Mouse (Mus musculus): ENCODE measurements around the gene Hivep3.

The Hivep3 gene

GRCm38 (mm10) chr4:119761459-119762121 lies 28.0 kb downstream of the Hivep3 start:
- DNase-seq (ENCODE audit: low spot score in 2 of 2) = no peak

DNA sequence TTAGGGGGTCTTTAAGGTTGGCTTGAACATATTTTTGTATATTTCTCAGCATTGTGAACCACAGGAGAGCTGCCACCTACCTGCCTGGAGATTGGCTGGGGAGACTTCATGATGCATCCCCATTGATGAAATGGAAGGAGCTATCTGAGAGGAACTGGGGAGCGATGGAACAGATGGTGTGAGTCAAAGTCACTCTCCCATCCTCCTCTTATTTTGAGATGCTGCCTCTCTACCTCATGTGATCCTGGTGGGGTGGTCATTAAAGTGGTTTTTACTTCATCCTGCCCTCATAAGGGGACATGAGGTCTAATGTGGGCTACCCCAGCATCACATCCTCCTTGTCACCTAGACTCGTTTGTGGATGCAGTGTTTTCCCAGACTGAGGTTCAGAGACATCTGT lies 28.6 kb downstream of the Hivep3 start:
- DNase-seq (ENCODE audit: low spot score in 2 of 2) = no peak

DNA sequence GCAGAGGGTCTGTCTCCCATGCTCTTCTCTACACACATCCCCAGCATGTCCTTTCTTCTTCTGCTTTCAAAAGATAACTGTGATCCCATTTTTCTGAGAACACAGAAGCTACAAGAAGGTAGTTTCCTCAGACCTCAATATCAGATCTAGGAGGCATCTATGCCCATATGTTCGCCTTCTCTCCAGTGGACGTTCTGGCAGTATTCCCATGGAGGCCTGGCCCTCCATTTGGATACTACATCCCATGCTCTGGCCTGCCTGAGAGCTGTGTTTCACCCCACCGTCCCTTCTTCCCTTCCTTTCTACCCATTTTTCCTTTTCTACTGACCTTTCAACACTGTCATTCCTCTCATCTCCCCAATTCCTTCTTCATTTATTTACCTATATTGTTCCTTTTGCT lies 34.5 kb downstream of the Hivep3 start:
- no peak for DNase-seq (ENCODE audit: low spot score in 2 of 2)

- no peak for DNase-seq (ENCODE audit: low spot score in 2 of 2)
These were observed 42.3 kb downstream of the Hivep3 start for GRCm38 (mm10) chr4:119775913-119776312.

GRCm38 (mm10) chr4:119777146-119777545 lies 43.6 kb downstream of the Hivep3 start:
- DNase-seq (ENCODE audit: low spot score in 2 of 2) = no peak

- DNase-seq (ENCODE audit: low spot score in 2 of 2) = no peak
These were observed 46.2 kb downstream of the Hivep3 start for GRCm38 (mm10) chr4:119779561-119780400.

- DNase-seq (ENCODE audit: low spot score in 2 of 2) = no peak
These were observed 47.3 kb downstream of the Hivep3 start for GRCm38 (mm10) chr4:119780881-119781280.

DNA sequence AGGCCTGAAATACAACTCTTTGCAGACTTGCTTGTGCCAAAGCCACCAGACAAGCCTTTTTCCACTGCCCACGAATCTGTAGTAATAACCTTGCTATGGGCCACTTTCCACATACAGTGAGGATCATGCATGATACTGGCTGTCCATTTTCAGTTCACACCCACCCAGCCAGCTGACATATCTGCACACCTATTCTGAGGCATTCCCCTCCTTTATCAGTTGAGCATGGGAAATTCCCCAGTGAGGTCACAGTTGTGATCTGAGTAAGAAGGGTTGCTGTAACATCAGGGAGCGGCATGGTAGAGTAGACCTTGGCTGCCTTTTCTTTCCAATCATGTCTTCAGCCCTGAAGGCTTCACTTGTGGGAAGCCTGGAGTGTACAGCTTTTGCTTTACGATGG lies 51.4 kb downstream of the Hivep3 start:
- no peak for DNase-seq (ENCODE audit: low spot score in 2 of 2)

DNA sequence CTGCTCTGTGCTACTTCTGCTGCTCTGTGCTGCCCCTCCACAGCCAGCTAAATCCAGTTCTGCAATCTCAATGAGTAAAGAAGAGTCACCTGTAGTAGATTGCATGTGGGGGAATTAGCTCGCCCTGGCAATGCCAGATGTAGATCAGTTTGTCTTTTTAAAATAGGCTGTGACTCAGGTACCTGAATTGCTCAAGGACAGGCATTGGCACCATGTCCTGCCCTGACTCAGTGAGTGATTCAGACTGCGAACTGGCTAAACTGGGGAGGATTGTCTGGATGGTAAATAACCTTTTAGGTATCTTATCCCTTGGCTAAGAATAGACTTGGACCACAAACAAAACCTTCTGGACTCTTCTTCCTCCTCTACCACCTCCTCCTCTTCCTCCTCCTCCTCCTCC lies 52.7 kb downstream of the Hivep3 start:
- no peak for DNase-seq (ENCODE audit: low spot score in 2 of 2)

- no peak for DNase-seq (ENCODE audit: low spot score in 2 of 2)
These were observed 53.1 kb downstream of the Hivep3 start for GRCm38 (mm10) chr4:119786721-119787120.

GRCm38 (mm10) chr4:119788746-119789145 lies 55.2 kb downstream of the Hivep3 start:
- DNase-seq (ENCODE audit: low spot score in 2 of 2) = no peak

DNA sequence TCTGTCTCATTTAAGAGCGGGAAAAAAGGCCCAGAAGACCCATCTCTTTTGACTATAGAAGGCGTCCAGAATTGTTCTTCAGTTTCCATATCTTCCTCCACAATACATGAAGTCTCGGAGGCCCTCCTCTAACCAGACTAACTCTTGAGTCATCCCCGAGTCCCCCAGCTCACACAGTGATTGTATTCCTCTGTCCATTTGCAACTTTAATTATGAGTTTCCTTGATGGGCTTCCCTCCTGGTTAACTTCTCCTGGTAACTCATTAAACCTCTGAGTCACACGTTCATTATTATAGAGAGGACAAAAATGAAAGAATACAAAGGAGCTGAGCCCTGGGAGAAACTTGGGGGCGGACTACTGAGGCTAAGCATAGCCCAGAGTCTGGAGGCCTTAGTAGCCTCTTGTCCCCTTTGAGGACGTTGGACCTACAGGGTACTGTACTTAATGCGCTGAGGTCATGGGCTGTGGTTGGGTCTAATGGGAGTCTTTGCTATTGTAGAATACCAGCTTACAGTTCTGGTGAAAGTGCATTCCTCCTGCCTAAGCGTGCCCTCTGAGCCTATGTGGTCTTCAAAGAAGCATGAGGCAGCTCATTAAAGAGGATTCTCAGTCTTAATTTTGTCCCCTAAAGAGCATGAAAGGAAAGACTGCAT lies 56.0 kb downstream of the Hivep3 start:
- DNase-seq (ENCODE audit: low spot score in 2 of 2) = no peak

DNA sequence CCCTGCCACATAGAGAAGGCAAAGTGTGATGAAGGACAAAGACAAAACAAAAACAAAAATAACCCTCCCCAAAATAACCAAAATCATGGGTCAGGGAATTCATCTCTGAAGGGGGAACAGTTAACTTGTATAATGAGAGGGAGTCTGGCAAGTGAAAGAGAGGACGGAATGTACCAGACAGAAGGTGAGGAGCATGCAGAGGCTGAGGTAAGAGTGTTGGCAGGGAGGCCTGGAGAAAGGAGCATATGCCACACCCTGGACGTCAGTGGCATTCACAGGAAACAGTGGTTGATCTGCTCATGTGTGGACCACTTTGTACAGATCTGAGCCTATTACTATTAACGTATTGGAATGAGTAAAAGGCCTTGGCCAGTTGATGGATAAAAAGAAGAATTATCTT lies 65.3 kb downstream of the Hivep3 start:
- DNase-seq (ENCODE audit: low spot score in 2 of 2) = no peak

DNA sequence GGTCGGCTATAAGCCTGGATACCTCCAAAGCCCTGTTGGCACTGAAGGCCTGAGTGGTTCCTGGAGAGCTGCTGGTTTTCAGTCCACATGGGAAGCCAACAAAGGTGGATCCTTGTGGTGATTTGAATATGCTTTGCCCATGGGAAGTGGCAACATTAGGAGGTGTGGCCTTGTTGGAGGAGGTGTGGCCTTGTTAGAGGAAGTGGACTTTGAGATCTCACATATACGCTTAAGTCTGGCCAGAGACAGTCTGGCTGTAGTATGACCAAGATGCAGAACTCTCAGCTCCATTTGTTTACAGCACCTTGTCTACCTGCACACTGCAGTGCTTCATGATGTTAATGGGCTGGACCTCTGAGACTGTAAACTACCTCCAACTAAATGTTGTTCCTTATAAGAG lies 73.0 kb downstream of the Hivep3 start:
- no peak for DNase-seq (ENCODE audit: low spot score in 2 of 2)

DNA sequence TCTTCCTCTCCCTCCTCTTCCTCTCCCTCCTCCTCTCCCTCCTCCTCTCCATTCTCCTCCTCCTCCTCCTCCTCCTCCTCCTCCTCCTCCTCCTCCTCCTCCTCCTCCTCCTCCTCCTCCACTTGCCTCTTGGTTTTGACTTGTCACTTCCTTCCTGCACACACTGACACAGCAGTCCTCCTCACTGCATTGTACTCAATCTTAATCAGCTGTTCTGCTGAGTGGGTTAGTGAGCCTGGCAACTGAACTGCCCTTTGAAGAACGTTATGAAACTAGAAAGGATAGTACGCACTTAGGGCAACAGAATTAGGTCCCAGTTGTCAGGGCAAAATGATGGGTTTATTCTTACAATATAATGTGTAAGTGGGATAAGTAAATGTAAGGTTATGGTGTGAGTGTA lies 73.8 kb downstream of the Hivep3 start:
- DNase-seq (ENCODE audit: low spot score in 2 of 2) = no peak

DNA sequence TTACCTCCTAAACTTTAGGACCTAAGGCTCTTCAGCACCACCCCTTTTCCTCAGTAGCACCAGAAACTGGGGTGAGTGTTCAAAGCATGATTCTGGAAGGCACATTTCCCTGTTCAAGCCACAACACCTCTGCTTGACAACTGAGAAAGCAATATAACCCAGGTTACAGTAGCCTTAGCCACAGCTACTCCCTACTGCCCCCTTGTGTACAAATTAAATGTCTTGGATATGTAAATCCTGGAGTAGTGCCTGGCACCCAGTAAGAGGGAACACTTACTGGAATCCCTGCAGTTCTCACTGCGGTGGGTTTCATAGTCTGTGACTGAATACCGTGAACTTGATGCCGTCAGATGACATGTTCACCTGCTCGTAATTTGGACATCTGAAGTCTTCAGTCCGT lies 75.7 kb downstream of the Hivep3 start:
- DNase-seq (ENCODE audit: low spot score in 2 of 2) = no peak

DNA sequence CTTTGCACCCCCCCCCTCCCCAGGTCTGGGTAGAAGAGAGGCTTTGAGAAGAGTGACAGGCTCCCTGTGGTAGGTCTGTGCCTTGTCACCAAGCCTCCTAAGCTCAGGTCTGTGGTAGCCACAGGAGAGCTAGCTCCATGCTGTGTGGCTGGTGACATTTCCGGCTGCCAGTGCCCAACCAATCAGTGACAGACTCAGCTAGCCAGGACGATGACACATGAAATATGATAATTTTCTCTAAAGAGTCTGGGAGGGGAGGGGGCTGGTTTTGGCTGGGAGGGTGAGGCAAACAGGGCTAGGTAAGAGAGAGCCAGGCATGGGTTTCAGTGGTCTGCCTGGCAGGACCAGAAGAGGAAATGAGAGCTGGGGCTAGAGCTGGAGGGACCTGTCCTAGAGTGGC lies 79.2 kb downstream of the Hivep3 start:
- DNase-seq (ENCODE audit: low spot score in 2 of 2) = peak; percentile 32 to 39

DNA sequence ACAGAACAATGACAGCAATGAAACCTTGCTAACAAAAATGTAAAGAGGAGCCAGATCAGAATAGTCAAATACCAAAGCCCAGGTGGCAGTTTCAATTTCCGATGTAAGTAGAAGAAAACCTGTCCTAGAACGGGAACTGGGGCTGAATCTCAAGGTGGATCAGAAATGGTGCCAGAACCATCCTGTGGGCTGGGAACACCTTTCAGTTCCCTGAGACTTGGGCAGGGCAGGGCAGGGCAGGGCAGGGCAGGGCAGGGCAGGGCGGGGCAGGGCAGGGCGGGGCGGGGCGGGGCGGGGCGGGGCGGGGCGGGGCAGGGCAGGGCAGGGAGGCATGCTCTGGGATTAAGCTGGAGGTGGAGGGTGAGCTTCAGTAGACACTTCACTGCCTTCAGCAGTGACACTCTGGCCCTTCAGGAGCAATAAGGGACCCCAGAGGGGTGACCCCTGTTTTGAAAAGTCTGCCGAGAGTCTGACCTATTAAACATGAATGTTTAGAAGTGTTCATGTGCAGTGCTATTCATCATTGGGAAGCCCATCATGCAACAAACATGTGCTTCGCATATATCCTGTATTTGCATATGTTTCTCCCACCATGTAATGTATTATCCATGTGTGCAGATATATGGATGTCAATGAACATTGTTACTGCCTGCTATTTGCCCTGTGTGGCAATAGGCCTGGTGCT lies 80.1 kb downstream of the Hivep3 start:
- no peak for DNase-seq (ENCODE audit: low spot score in 2 of 2)

GRCm38 (mm10) chr4:119814185-119815132 lies 80.9 kb downstream of the Hivep3 start:
- no peak for DNase-seq (ENCODE audit: low spot score in 2 of 2)

GRCm38 (mm10) chr4:119815133-119815792 lies 81.7 kb downstream of the Hivep3 start:
- no peak for DNase-seq (ENCODE audit: low spot score in 2 of 2)

DNA sequence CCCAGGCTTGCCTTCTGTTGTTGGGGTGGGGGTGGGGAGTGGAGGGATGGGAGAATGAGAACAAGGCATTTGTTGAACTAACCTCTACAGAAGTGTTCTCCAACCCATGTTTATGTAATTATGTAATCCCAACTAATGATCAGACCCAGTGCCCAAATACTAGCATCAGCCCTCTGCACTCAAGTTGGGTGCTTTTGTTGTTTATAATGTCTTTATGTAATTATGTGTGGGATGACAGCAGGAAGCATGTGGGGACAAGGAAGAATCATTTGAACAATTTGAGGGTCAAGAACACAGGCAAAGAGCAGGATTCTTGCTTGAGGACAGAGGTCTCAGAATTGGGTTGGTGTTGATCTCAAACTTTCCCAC lies 82.2 kb downstream of the Hivep3 start:
- no peak for DNase-seq (ENCODE audit: low spot score in 2 of 2)

Data from spleen, postnatal 36 days (tissue).